Mouse (Mus musculus): ENCODE data around the gene Olfr1308. TPM values are rescaled to one million over a fixed set of nuclear protein-coding genes. Genes with fewer than 3 reads are reported as not detected.

Olfr1308 gene
- polyA plus RNA-seq (2017; shearing (Covaris generic)): not detected

DNA sequence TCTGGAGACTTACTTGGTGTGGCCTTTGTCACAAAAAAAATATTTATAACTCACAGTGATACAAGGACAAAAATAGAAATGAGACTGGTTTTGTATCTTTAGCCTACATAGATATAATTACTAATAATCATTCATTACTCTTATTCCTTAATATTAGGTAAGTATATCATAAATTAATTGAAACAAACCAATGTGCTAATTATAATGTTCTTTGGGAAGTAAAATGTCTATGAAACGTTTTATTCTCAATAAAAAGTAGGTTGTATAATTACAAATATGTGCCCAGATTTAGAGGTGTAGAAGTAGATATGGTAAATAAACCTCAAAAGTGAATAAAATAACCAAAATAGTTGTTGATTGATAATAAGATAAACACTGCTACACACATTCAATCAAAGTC is at the start of gene Olfr1308:
Gene Olfr1308 (minus strand): TSS at position 101 of the 400 bp plus-strand sequence.

DNA sequence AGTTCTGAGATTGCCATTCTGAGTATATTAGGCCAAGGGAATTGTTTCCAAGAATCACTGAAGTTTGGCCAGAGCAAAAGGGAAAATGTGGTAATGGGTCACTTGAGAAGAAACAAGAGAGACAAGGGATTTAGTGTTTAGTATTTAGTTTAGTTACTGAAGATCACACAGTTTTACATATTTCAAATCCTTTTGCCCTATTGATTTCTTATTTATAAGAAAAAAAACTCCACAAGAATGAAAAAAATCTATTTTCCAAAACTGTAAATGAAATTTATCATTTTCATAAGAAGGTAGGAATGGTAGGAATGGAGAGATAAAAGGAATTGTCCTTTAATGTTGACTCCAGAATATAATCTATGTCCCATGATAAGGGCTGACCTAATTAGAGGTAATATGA is 47.9 kb upstream of the Olfr1308 start, which contains the start of gene Olfr1310:
Gene Olfr1310 (minus strand): TSS at position 101 of the 400 bp plus-strand sequence.

DNA sequence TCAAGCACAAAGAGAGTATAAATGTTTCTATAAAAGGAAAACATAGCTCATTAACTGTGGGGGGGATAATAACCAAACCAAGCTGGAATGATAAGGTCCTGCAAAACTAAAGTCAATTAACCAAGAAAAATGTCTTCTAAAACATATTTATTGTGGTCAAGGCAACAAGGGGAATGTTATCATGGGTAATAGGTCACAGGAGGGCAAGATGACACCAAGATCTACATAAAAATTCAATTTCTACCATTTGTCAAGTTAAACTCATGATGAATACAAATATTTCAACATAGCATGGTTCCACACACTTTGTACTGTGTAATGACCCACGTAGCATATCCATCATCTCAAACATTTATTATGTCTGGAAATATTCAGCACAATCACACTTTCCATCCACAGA is 25.4 kb upstream of the Olfr1308 start, which contains the start of gene Olfr1309:
Gene Olfr1309 (minus strand): TSS at position 101 of the 400 bp plus-strand sequence.

DNA sequence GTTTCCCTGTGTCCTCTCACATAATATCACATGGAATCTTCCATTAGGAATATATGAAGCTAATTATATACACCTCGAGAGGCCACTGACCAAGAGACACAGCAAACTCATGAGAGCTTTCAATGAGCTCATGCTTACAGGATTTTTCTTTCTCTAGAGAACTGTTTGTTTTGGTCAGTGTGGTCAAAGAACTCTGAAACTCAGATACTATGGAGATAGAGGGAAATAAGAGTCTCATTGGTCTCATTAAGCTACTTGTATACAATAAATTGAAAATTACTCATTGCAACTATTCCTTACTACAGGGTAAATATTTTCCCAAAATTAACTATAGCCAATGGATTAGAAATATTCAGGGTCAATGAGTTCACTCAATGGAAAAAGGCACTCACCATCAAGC is 15.4 kb downstream of the Olfr1308 start, which contains the start of gene Olfr1307:
Gene Olfr1307 (minus strand): TSS at position 101 of the 400 bp plus-strand sequence.

DNA sequence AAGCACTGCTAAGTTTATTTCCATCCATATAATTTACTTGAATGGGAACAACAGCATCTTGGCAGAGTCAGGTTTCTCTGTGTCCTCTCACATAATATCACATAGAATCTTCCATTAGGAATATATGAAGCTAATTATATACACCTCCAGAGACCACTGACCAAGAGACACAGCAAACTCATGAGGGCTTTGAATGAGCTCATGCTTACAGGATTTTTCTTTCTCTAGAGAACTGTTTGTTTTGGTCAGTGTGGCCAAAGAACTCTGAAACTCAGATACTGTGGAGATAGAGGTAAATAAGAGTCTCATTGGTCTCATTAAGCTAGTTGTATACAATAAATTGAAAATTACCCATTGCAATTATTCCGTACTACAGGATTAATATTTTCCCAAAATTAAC is 48.6 kb downstream of the Olfr1308 start, which contains the start of gene Olfr1306:
Gene Olfr1306 (minus strand): TSS at position 101 of the 400 bp plus-strand sequence.

Other genes starting within 250 kb of the Olfr1308 start
- gene Olfr1301, start 213.9 kb downstream of the Olfr1308 start, polyA plus RNA-seq (2017; shearing (Covaris generic)): not detected
- not detected for gene Olfr1302, start 187.5 kb downstream of the Olfr1308 start, polyA plus RNA-seq (2017; shearing (Covaris generic))
- gene Olfr1303, start 144.6 kb downstream of the Olfr1308 start, polyA plus RNA-seq (2017; shearing (Covaris generic)): not detected
- gene Olfr1305, start 87.8 kb downstream of the Olfr1308 start, polyA plus RNA-seq (2017; shearing (Covaris generic)): not detected
- gene Olfr1306, start 48.7 kb downstream of the Olfr1308 start, polyA plus RNA-seq (2017; shearing (Covaris generic)): under 1 TPM in 1 of 2 experiments, not detected in 1; 0.15 TPM
- gene Olfr1307, start 15.5 kb downstream of the Olfr1308 start, polyA plus RNA-seq (2017; shearing (Covaris generic)): under 1 TPM; 0.12 to 0.43 TPM
- under 1 TPM in 1 of 2 experiments, not detected in 1; 0.33 TPM for gene Olfr1309, start 25.3 kb upstream of the Olfr1308 start, polyA plus RNA-seq (2017; shearing (Covaris generic))
- gene Olfr1310, start 47.8 kb upstream of the Olfr1308 start, polyA plus RNA-seq (2017; shearing (Covaris generic)): under 1 TPM in 1 of 2 experiments, not detected in 1; 0.05 TPM
- not detected for gene Olfr1311, start 59.5 kb upstream of the Olfr1308 start, polyA plus RNA-seq (2017; shearing (Covaris generic))
- gene Olfr1312, start 85.3 kb upstream of the Olfr1308 start, polyA plus RNA-seq (2017; shearing (Covaris generic)): under 1 TPM; 0.10 to 0.22 TPM
- gene Olfr1313, start 112.9 kb upstream of the Olfr1308 start, polyA plus RNA-seq (2017; shearing (Covaris generic)): under 1 TPM in 1 of 2 experiments, not detected in 1; 0.11 TPM
- gene Olfr1314, start 131.8 kb upstream of the Olfr1308 start, polyA plus RNA-seq (2017; shearing (Covaris generic)): under 1 TPM in 1 of 2 experiments, not detected in 1; 0.12 TPM
- gene Olfr1315-ps1, start 150.5 kb upstream of the Olfr1308 start, polyA plus RNA-seq (2017; shearing (Covaris generic)): not detected
- gene Olfr1316, start 170.0 kb upstream of the Olfr1308 start, polyA plus RNA-seq (2017; shearing (Covaris generic)): not detected
- not detected for gene Olfr1317, start 175.4 kb upstream of the Olfr1308 start, polyA plus RNA-seq (2017; shearing (Covaris generic))
- gene Olfr1318, start 189.3 kb upstream of the Olfr1308 start, polyA plus RNA-seq (2017; shearing (Covaris generic)): not detected

Data from inflammation-experienced regulatory T-cells (primary cell).